Mouse (Mus musculus) gastrocnemius, postnatal 4 days (tissue): Measurements from ENCODE around the gene C1qa. TPM values are rescaled to one million over a fixed set of nuclear protein-coding genes. Genes with fewer than 3 reads are reported as not detected.

Experiments used
- DNase-seq, 2 experiments: peaks; one replicate each; pipeline ENCODE4 v3.0.0; 2021 to 2022; ENCODE audit warnings: low spot score in 2 of 2, mixed read lengths in 2 of 2
- total RNA-seq, 2 experiments: library from RNA; stranded (reverse); gene quantifications; 2 replicates each; pipeline ENCODE4 v1.2.3; 2021

Gene C1qa
- total RNA-seq, 2 experiments from 2014 or later: 32.4 to 36.3 TPM

GRCm38 (mm10) chr4:136863517-136863916 lies 35.1 kb downstream of the C1qa start:
- no peak for DNase-seq

- DNase-seq: no peak
Measured at GRCm38 (mm10) chr4:136862411-136862810, 36.2 kb downstream of the C1qa start.

- no peak for DNase-seq
Measured at GRCm38 (mm10) chr4:136861806-136862205, 36.8 kb downstream of the C1qa start.

GRCm38 (mm10) chr4:136860022-136860421 lies 38.6 kb downstream of the C1qa start:
- DNase-seq: no peak

GRCm38 (mm10) chr4:136855081-136855480 lies 43.5 kb downstream of the C1qa start:
- DNase-seq: no peak

GRCm38 (mm10) chr4:136852989-136853388 lies 45.6 kb downstream of the C1qa start:
- no peak for DNase-seq

GRCm38 (mm10) chr4:136852119-136852518 lies 46.5 kb downstream of the C1qa start:
- no peak for DNase-seq

- DNase-seq: no peak
Measured at GRCm38 (mm10) chr4:136848565-136848964, 50.0 kb downstream of the C1qa start.

GRCm38 (mm10) chr4:136847166-136847565 lies 51.4 kb downstream of the C1qa start:
- no peak for DNase-seq

Other genes with a start within 250 kb of the C1qa start
- 10 to 100 TPM; 12.3 to 13.5 TPM for gene Ephb2, start 62.8 kb downstream of the C1qa start, total RNA-seq
- 10 to 100 TPM; 33.7 to 39.4 TPM for gene C1qb, start 12.6 kb downstream of the C1qa start, total RNA-seq
- 10 to 100 TPM; 32.7 to 33.5 TPM for gene C1qc, start 5.7 kb downstream of the C1qa start, total RNA-seq
- under 1 TPM; 0.08 to 0.10 TPM for gene Epha8, start 58.0 kb upstream of the C1qa start, total RNA-seq
- 1 to 10 TPM; 6.9 to 9.1 TPM for gene Zbtb40, start 150.0 kb upstream of the C1qa start, total RNA-seq